Mouse (Mus musculus) MN1 (cell line): ENCODE measurements around the gene Phc2.

Experiments used
- DNase-seq: peaks from one replicate; pipeline ENCODE4 v3.0.0-alpha.2; 2016; ENCODE audit warnings: low spot score

The Phc2 gene

GRCm38 (mm10) chr4:128716731-128717130 lies 62.2 kb downstream of the Phc2 start:
- no peak for DNase-seq

- peak; percentile 74 for DNase-seq
Observed at GRCm38 (mm10) chr4:128720110-128720509, 65.6 kb downstream of the Phc2 start.

GRCm38 (mm10) chr4:128721061-128721648 lies 66.7 kb downstream of the Phc2 start:
- DNase-seq = no peak

- no peak for DNase-seq
Observed at GRCm38 (mm10) chr4:128721761-128722160, 67.3 kb downstream of the Phc2 start.

GRCm38 (mm10) chr4:128722932-128723331 lies 68.4 kb downstream of the Phc2 start:
- DNase-seq = no peak

- no peak for DNase-seq
Observed at GRCm38 (mm10) chr4:128723431-128723830, 68.9 kb downstream of the Phc2 start.

- DNase-seq = no peak
Observed at GRCm38 (mm10) chr4:128724059-128724458, 69.6 kb downstream of the Phc2 start.

GRCm38 (mm10) chr4:128727019-128727720 lies 72.7 kb downstream of the Phc2 start:
- DNase-seq = peak; percentile 82

- peak; percentile 52 for DNase-seq
Observed at GRCm38 (mm10) chr4:128727721-128728430, 73.4 kb downstream of the Phc2 start.

- DNase-seq = peak; percentile 60
Observed at GRCm38 (mm10) chr4:128728431-128728851, 73.9 kb downstream of the Phc2 start.

GRCm38 (mm10) chr4:128729033-128729708 lies 74.7 kb downstream of the Phc2 start:
- no peak for DNase-seq

- DNase-seq = no peak
Observed at GRCm38 (mm10) chr4:128729709-128730037, 75.2 kb downstream of the Phc2 start.

GRCm38 (mm10) chr4:128730271-128730670 lies 75.8 kb downstream of the Phc2 start:
- no peak for DNase-seq

GRCm38 (mm10) chr4:128732794-128733193 lies 78.3 kb downstream of the Phc2 start:
- no peak for DNase-seq

GRCm38 (mm10) chr4:128733496-128733895 lies 79.0 kb downstream of the Phc2 start:
- DNase-seq = no peak

GRCm38 (mm10) chr4:128734217-128734616 lies 79.7 kb downstream of the Phc2 start:
- peak; percentile 80 for DNase-seq

GRCm38 (mm10) chr4:128734721-128735671 lies 80.5 kb downstream of the Phc2 start:
- DNase-seq = no peak

- DNase-seq = no peak
Observed at GRCm38 (mm10) chr4:128737137-128737589, 82.7 kb downstream of the Phc2 start.

GRCm38 (mm10) chr4:128737825-128738610 lies 83.5 kb downstream of the Phc2 start:
- DNase-seq = no peak

GRCm38 (mm10) chr4:128740878-128741277 lies 86.4 kb downstream of the Phc2 start:
- DNase-seq = no peak

GRCm38 (mm10) chr4:128741906-128742305 lies 87.4 kb downstream of the Phc2 start:
- DNase-seq = no peak
